Mouse (Mus musculus): Measurements from ENCODE around the gene Acta2. TPM values are rescaled to one million over a fixed set of nuclear protein-coding genes. Genes with fewer than 3 reads are reported as not detected.
A peak's percentile ranks its signal among the peaks of the same experiment; 100 is the strongest.
"Not testable (repeated sequence)": the region's sequence is repeated elsewhere in the genome, so short reads cannot be mapped to it uniquely, and the experiment has no call there.

Acta2 gene
- polyA plus RNA-seq, 1 experiment from 2014 or later: 115 TPM

- H3K4me1 ChIP-seq (ENCODE audit: control insufficient read depth, insufficient read depth, low read length): 0 out of 2 replicates have a peak, but pooled peaks cover 7% of the 10 kb centered on the region
- H3K4me3 ChIP-seq (ENCODE audit: low read length): no peak overlapping the region
- ATAC-seq (ENCODE audit: low FRiP score, low TSS enrichment): no peak
- H3K36me3 ChIP-seq (ENCODE audit: control insufficient read depth, insufficient read depth, low read length): no peaks in the 10 kb centered on the region
- H3K9ac ChIP-seq (ENCODE audit: low read depth, low read length): no peak overlapping the region
- H3K27me3 ChIP-seq (ENCODE audit: control insufficient read depth, insufficient read depth, low read length): no peaks in the 10 kb centered on the region
- 80% methylated on average over 8 of the region's 8 CpGs for WGBS
- H3K9me3 ChIP-seq (ENCODE audit: control insufficient read depth, low read length): no peaks in the 10 kb centered on the region
- no peak overlapping the region for H3K4me2 ChIP-seq (replicated peaks; ENCODE audit: low read depth, low read length)
- no peak overlapping the region for H3K27ac ChIP-seq (ENCODE audit: low read depth, low read length)
Observed at GRCm38 (mm10) chr19:34206760-34207440, 48.5 kb downstream of the Acta2 start.

GRCm38 (mm10) chr19:34206128-34206527 is 49.3 kb downstream of the Acta2 start:
- H3K36me3 ChIP-seq (ENCODE audit: control insufficient read depth, insufficient read depth, low read length); H3K9ac ChIP-seq (ENCODE audit: low read depth, low read length); H3K9me3 ChIP-seq (ENCODE audit: control insufficient read depth, low read length); H3K4me3 ChIP-seq (ENCODE audit: low read length); H3K27ac ChIP-seq (ENCODE audit: low read depth, low read length); ATAC-seq (ENCODE audit: low FRiP score, low TSS enrichment); H3K4me1 ChIP-seq (ENCODE audit: control insufficient read depth, insufficient read depth, low read length); H3K4me2 ChIP-seq (replicated peaks; ENCODE audit: low read depth, low read length); H3K27me3 ChIP-seq (ENCODE audit: control insufficient read depth, insufficient read depth, low read length): not testable (repeated sequence)
- WGBS: 80% methylated on average over 4 of the region's 4 CpGs

DNA sequence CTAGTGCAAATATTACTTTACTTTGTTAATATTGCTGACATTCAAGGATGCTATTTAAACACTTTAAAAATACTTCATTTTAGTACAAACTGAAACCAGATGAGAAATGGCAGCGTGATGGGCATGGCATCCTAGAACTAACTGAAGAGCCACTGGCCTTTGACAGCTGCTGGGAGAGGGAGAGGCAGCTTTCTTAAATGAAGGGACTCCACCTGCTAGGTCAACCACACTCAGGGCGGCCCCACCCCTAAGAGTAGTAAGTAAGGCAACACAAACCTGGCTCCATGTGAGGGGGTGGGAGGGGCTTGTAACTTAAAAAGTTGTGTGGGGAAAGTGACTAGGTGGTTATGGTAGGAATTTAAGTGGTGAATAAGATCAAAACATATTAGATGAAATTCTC is 52.7 kb downstream of the Acta2 start:
- 78% methylated on average over 2 of the region's 2 CpGs for WGBS
- Histone ChIP-seq H3K9ac (ENCODE audit: low read depth, low read length) (no peak overlapping the region), H3K9me3 (ENCODE audit: control insufficient read depth, low read length) (no peaks in the 10 kb centered on the region), H3K27ac (ENCODE audit: low read depth, low read length) (no peak overlapping the region), H3K36me3 (ENCODE audit: control insufficient read depth, insufficient read depth, low read length) (no peaks in the 10 kb centered on the region), H3K27me3 (ENCODE audit: control insufficient read depth, insufficient read depth, low read length) (no peaks in the 10 kb centered on the region), H3K4me1 (ENCODE audit: control insufficient read depth, insufficient read depth, low read length) (no peaks in the 10 kb centered on the region), H3K4me2 (replicated peaks; ENCODE audit: low read depth, low read length) (no peak overlapping the region), H3K4me3 (ENCODE audit: low read length) (no peak overlapping the region)
- no peak for ATAC-seq (ENCODE audit: low FRiP score, low TSS enrichment)

DNA sequence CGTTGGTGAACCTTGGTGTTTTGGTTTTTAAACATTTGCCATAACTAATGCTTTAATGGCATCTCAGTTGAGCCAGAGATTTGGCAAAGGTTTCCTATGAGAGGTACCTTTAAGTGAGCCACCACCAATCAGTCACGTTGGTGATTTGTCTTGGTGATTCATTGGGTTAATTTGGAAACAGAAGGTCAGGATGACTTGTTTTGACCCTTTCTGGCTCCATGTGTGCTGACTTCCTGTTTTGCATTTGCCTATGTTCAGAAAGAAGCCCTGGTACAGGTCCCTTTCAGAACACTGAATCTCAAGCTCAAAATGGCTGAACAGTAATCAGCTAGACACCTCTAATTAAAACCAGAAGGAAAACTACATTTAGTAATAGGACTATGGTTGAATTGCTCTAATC is 55.9 kb downstream of the Acta2 start:
- no peak for ATAC-seq (ENCODE audit: low FRiP score, low TSS enrichment)
- H3K4me2 ChIP-seq (replicated peaks; ENCODE audit: low read depth, low read length): no peak overlapping the region
- no peaks in the 10 kb centered on the region for H3K4me1 ChIP-seq (ENCODE audit: control insufficient read depth, insufficient read depth, low read length)
- H3K9ac ChIP-seq (ENCODE audit: low read depth, low read length): no peak overlapping the region
- no peaks in the 10 kb centered on the region for H3K27me3 ChIP-seq (ENCODE audit: control insufficient read depth, insufficient read depth, low read length)
- H3K4me3 ChIP-seq (ENCODE audit: low read length): no peak overlapping the region
- no peaks in the 10 kb centered on the region for H3K9me3 ChIP-seq (ENCODE audit: control insufficient read depth, low read length)
- H3K36me3 ChIP-seq (ENCODE audit: control insufficient read depth, insufficient read depth, low read length): no peaks in the 10 kb centered on the region
- WGBS: 62% methylated on average over 2 of the region's 2 CpGs
- H3K27ac ChIP-seq (ENCODE audit: low read depth, low read length): no peak overlapping the region

- no peaks in the 10 kb centered on the region for H3K4me1 ChIP-seq (ENCODE audit: control insufficient read depth, insufficient read depth, low read length)
- no peak for ATAC-seq (ENCODE audit: low FRiP score, low TSS enrichment)
- H3K4me3 ChIP-seq (ENCODE audit: low read length): no peak overlapping the region
- no peak overlapping the region for H3K4me2 ChIP-seq (replicated peaks; ENCODE audit: low read depth, low read length)
- no peak overlapping the region for H3K27ac ChIP-seq (ENCODE audit: low read depth, low read length)
- no peaks in the 10 kb centered on the region for H3K27me3 ChIP-seq (ENCODE audit: control insufficient read depth, insufficient read depth, low read length)
- 82% methylated on average over 4 of the region's 4 CpGs for WGBS
- no peaks in the 10 kb centered on the region for H3K9me3 ChIP-seq (ENCODE audit: control insufficient read depth, low read length)
- no peak overlapping the region for H3K9ac ChIP-seq (ENCODE audit: low read depth, low read length)
- H3K36me3 ChIP-seq (ENCODE audit: control insufficient read depth, insufficient read depth, low read length): no peaks in the 10 kb centered on the region
Observed at GRCm38 (mm10) chr19:34198901-34199300, 56.5 kb downstream of the Acta2 start.

GRCm38 (mm10) chr19:34198066-34198465 is 57.3 kb downstream of the Acta2 start:
- H3K27me3 ChIP-seq (ENCODE audit: control insufficient read depth, insufficient read depth, low read length): no peaks in the 10 kb centered on the region
- H3K36me3 ChIP-seq (ENCODE audit: control insufficient read depth, insufficient read depth, low read length): no peaks in the 10 kb centered on the region
- no peak overlapping the region for H3K27ac ChIP-seq (ENCODE audit: low read depth, low read length)
- no peaks in the 10 kb centered on the region for H3K9me3 ChIP-seq (ENCODE audit: control insufficient read depth, low read length)
- no peak overlapping the region for H3K4me3 ChIP-seq (ENCODE audit: low read length)
- no peak overlapping the region for H3K9ac ChIP-seq (ENCODE audit: low read depth, low read length)
- H3K4me2 ChIP-seq (replicated peaks; ENCODE audit: low read depth, low read length): no peak overlapping the region
- ATAC-seq (ENCODE audit: low FRiP score, low TSS enrichment): no peak
- H3K4me1 ChIP-seq (ENCODE audit: control insufficient read depth, insufficient read depth, low read length): no peaks in the 10 kb centered on the region
- 91% methylated on average over 1 of the region's 1 CpGs for WGBS

DNA sequence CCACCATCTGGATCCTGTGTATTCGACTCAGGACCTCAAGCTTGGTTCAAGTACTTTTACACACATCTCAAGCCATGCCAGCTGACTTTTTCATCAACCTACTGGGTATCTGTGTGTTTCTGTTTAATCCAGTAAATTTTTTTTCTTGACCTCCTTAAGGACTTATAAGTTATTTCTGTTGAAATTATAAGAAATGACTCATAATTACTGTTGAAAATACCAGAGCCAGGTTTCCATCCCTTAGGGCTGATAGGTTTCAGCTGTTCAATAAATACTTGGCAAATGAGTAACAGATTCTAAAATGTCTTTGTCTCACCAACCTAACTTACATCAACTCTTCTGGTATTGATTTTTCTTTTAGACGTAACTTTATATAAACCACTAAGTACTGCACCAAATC is 60.4 kb downstream of the Acta2 start:
- no peaks in the 10 kb centered on the region for H3K36me3 ChIP-seq (ENCODE audit: control insufficient read depth, insufficient read depth, low read length)
- H3K4me1 ChIP-seq (ENCODE audit: control insufficient read depth, insufficient read depth, low read length): no peaks in the 10 kb centered on the region
- H3K4me2 ChIP-seq (replicated peaks; ENCODE audit: low read depth, low read length): no peak overlapping the region
- no peak overlapping the region for H3K4me3 ChIP-seq (ENCODE audit: low read length)
- H3K9me3 ChIP-seq (ENCODE audit: control insufficient read depth, low read length): no peaks in the 10 kb centered on the region
- no peak overlapping the region for H3K27ac ChIP-seq (ENCODE audit: low read depth, low read length)
- ATAC-seq (ENCODE audit: low FRiP score, low TSS enrichment): no peak
- H3K27me3 ChIP-seq (ENCODE audit: control insufficient read depth, insufficient read depth, low read length): no peaks in the 10 kb centered on the region
- WGBS: 73% methylated on average over 2 of the region's 2 CpGs
- no peak overlapping the region for H3K9ac ChIP-seq (ENCODE audit: low read depth, low read length)

DNA sequence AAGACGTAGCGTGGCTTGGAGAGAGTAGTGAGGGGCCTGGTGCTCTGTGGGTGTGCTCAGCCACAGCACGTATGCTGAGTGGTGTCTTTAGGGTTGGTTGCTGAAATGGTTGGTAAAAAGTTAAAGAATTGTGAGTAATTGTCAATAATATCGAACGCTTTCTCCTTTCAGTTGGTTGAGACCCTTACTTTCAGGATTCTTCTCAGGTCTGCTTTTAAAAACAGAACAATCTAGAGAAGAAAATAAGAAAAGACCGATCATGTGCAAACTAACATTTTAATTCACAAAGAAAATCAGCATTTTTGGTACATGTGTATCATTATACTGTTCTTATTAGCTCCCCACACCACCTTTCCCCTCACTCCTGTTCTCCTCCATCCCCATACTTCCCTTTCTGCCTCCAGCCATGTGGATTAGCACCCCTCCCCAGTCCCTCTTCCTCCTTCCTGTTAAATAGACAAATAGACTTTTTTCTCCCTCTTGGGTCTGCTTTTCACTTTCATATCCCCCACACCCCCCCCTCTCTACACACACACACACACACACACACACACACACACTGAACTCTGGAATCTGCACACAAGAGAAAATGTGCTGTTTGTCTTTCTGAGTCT is 61.2 kb downstream of the Acta2 start:
- no peak overlapping the region for H3K4me3 ChIP-seq (ENCODE audit: low read length)
- no peak overlapping the region for H3K4me2 ChIP-seq (replicated peaks; ENCODE audit: low read depth, low read length)
- H3K9ac ChIP-seq (ENCODE audit: low read depth, low read length): no peak overlapping the region
- no peaks in the 10 kb centered on the region for H3K27me3 ChIP-seq (ENCODE audit: control insufficient read depth, insufficient read depth, low read length)
- 92% methylated on average over 6 of the region's 6 CpGs for WGBS
- H3K4me1 ChIP-seq (ENCODE audit: control insufficient read depth, insufficient read depth, low read length): no peaks in the 10 kb centered on the region
- H3K27ac ChIP-seq (ENCODE audit: low read depth, low read length): no peak overlapping the region
- H3K9me3 ChIP-seq (ENCODE audit: control insufficient read depth, low read length): no peaks in the 10 kb centered on the region
- H3K36me3 ChIP-seq (ENCODE audit: control insufficient read depth, insufficient read depth, low read length): no peaks in the 10 kb centered on the region
- ATAC-seq (ENCODE audit: low FRiP score, low TSS enrichment): no peak

GRCm38 (mm10) chr19:34193683-34194082 is 61.7 kb downstream of the Acta2 start:
- ATAC-seq (ENCODE audit: low FRiP score, low TSS enrichment): no peak
- H3K27ac ChIP-seq (ENCODE audit: low read depth, low read length): no peak overlapping the region

More at GRCm38 (mm10) chr19:34193683-34194082, 61.7 kb downstream of the Acta2 start:
- H3K9ac ChIP-seq (ENCODE audit: low read depth, low read length): no peak overlapping the region
- peak overlapping the region; percentile 97; the same call in 1 of the 2 replicates for H3K4me2 ChIP-seq (replicated peaks; ENCODE audit: low read depth, low read length)
- peak overlapping the region; percentile 68; the same call in 1 of the 2 replicates for H3K4me3 ChIP-seq (ENCODE audit: low read length)
- no peaks in the 10 kb centered on the region for H3K4me1 ChIP-seq (ENCODE audit: control insufficient read depth, insufficient read depth, low read length)
- no peaks in the 10 kb centered on the region for H3K9me3 ChIP-seq (ENCODE audit: control insufficient read depth, low read length)
- 65% methylated on average over 9 of the region's 9 CpGs for whole genome bisulfite sequencing
- H3K36me3 ChIP-seq (ENCODE audit: control insufficient read depth, insufficient read depth, low read length): no peaks in the 10 kb centered on the region
- no peaks in the 10 kb centered on the region for H3K27me3 ChIP-seq (ENCODE audit: control insufficient read depth, insufficient read depth, low read length)

Data from kidney, embryonic 14.5 days (tissue).